Mouse (Mus musculus) kidney, adult 2 months (tissue): ENCODE measurements around the gene Klhl3.

Source experiments
- CTCF ChIP-seq: fragments of 200-500 bp; conservative IDR thresholded peaks from 2 replicates; pipeline ENCODE4 v1.5.1; 2011; ENCODE audit warnings: low read depth, mild to moderate bottlenecking, control low read depth, low read length, moderate library complexity, mixed read lengths; ENCODE audit not compliant: insufficient read depth, insufficient read length
- POLR2A ChIP-seq: fragments of 200-500 bp; IDR thresholded peaks from one replicate; pipeline ENCODE4 v1.6.1; 2011; ENCODE audit warnings: low read depth, low read length, control low read depth

DNA sequence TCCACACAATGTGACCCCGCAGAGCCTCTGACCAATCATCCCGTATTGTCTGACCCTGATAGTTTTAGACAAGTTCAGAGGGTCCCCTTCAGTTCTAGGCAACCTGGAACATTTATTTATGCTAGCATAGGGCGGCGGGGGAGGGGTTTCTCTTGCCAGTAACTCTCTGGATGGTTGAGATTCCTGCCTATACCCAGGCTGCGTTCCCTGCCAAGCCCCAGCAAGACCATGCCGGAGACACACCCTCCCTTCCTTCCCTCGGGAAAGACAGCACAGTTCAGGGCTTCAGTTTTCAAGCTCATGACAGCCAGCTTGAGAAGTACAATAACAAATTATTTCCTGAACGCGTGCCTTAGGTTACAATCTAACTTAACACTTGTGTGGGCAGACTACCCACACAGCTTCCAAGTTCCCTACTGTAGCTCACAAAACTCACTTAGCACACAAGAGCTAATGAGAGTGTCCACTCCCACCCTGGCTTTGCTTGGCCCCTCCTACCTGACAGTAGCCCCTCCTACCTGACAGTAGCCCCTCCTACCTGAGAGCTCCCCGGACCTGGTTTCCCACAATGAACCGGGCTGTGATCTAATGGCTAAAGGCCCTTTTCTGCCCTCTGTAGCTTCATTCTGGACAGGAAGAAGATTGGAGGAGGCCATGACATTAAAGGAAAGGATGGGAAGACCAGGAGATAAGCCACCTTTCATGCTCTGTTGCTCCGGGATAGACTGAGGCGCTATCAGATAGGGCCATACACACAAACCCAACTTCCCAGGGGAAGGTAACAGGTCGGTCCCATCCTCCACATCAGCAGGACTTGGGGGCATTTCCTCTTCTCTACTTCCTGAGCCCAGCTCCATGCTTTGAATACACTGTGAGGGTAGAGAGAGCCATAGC, 46.6 kb downstream of the Klhl3 start:
- TF ChIP-seq POLR2A: no peak
- no peak for TF ChIP-seq CTCF
